Mouse (Mus musculus): ENCODE measurements around the gene Acin1. TPM values are rescaled to one million over a fixed set of nuclear protein-coding genes. Genes with fewer than 3 reads are reported as not detected.

Acin1 gene
- total and polyA plus RNA-seq, 3 experiments: 74.0 to 324 (median 118) TPM

DNA sequence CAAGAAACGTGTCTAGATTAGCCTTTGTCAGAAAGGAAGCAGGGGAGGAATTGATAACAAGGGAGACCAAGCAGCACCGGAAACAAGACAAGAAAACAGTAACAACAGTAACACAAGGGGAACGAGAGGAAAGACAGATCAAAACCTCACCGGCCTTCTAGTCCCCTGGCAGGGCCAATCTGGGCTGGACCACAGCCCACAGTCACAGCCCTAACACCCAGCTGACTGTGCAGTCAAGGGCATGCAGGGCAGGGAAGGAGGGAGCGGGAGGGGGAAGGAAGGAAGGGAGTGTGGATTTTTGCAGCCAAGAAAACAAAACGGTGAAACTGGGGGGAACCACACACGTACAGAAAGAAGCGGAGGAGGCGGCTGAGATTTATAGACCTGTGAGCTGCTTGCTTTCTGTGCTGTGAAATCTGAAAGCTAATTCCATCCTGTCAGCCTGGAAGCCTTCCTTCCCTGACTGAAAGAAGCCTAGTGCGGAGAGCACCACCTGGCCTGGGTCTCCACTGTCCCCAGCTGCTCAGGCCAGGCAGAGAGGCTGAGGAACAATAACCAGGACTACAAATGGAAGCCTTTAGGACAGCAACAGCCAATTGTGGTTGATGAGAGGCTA, 94.3 kb downstream of the Acin1 start:
- Histone ChIP-seq H3K4me1 (ENCODE audit: control insufficient read depth in 1 of 2, insufficient read depth in 2 of 2) (no peaks in the 10 kb centered on the region), H3K36me3 (replicated peaks in 1 of 2; ENCODE audit: control insufficient read depth in 1 of 2, insufficient read depth in 1 of 2, low read length in 1 of 2) (peaks cover 0 to 14% of the 10 kb centered on the region in 2 experiments), H3K9ac (ENCODE audit: insufficient read depth, low read depth) (no peak overlapping the region), H3K27ac (ENCODE audit: insufficient read depth, low read depth) (no peak overlapping the region), H3K4me3 (replicated peaks in 1 of 3; ENCODE audit: low read depth in 2 of 3, low read length in 2 of 3, poor library complexity in 1 of 3) (no peak overlapping the region), H3K9me3 (replicated peaks; ENCODE audit: low read length) (peaks cover 6% of the 10 kb centered on the region), H3K4me2 (ENCODE audit: insufficient read depth, low read depth, poor library complexity, severe bottlenecking) (no peak overlapping the region), H3K79me2 (replicated peaks; ENCODE audit: control insufficient read depth, extremely low read depth, insufficient read depth, poor library complexity, severe bottlenecking) (no peaks in the 10 kb centered on the region), H3K27me3 (replicated peaks) (no peaks in the 10 kb centered on the region)
- in situ Hi-C loops (cut with MboI; ENCODE audit: low pct_ligation_motif_present, low pct_unique_long_range_greater_than_20kb, low sequenced_read_pairs) (loop anchor here (5.0 kb wide), 1 partner anchor 45 kb away; no protein-coding TSS in a partner anchor), dilution Hi-C loops (cut with MboI; ENCODE audit: extremely low pct_ligation_motif_present, extremely low pct_unique_long_range_greater_than_20kb, low sequenced_read_pairs) (no loop called here)
- TF ChIP-seq CTCF (conservative IDR thresholded peaks at IDR 0.05 in 1 of 2, IDR thresholded peaks at IDR 0.05 in 1 of 2; ENCODE audit: low read depth in 2 of 2, low read length in 2 of 2) (no peak), NRF1 (IDR thresholded peaks at IDR 0.05; ENCODE audit: low read depth, low read length) (no peak), POLR2AphosphoS2 (IDR thresholded peaks at IDR 0.05; ENCODE audit: low read depth, low read length) (no peak), POLR2A (IDR thresholded peaks at IDR 0.05; ENCODE audit: low read depth, low read length) (no peak), MAZ (IDR thresholded peaks at IDR 0.05; ENCODE audit: low read depth, low read length) (no peak), EP300 (IDR thresholded peaks at IDR 0.05; ENCODE audit: low read length) (no peak), MAX (IDR thresholded peaks at IDR 0.05; ENCODE audit: low read length) (no peak), SIN3A (IDR thresholded peaks at IDR 0.05; ENCODE audit: low read length) (no peak), HCFC1 (IDR thresholded peaks at IDR 0.05; ENCODE audit: low read depth, low read length) (no peak), USF1 (IDR thresholded peaks at IDR 0.05; ENCODE audit: low read depth, low read length) (no peak), JUN (IDR thresholded peaks at IDR 0.05; ENCODE audit: insufficient read depth, low read depth, low read length) (no peak), MYC (IDR thresholded peaks at IDR 0.05; ENCODE audit: low read depth, low read length) (no peak), ELF1 (IDR thresholded peaks at IDR 0.05; ENCODE audit: low read depth, low read length) (no peak), CHD1 (IDR thresholded peaks at IDR 0.05; ENCODE audit: low read depth, low read length) (no peak), GABPA (IDR thresholded peaks at IDR 0.05; ENCODE audit: insufficient replicate concordance, low read depth, low read length) (no peak), MAFK (IDR thresholded peaks at IDR 0.05; ENCODE audit: insufficient replicate concordance, low read length) (no peak), ZMIZ1 (IDR thresholded peaks at IDR 0.05; ENCODE audit: low read depth, low read length) (no peak), KAT2A (IDR thresholded peaks at IDR 0.05; ENCODE audit: insufficient replicate concordance, low read length) (no peak)
- no peak for DNase-seq (ENCODE audit: extremely low read depth)

Other genes starting within 250 kb of the Acin1 start
Only the 20 nearest of the 24 such genes appear.
- gene Lrp10, start 222.8 kb downstream of the Acin1 start, total RNA-seq (2012; rRNA removed): 51.4 and 60.0 TPM in 2 replicates
- gene Lrp10, start 222.8 kb downstream of the Acin1 start, total RNA-seq (2014; rRNA removed): 27.9 and 28.7 TPM in 2 replicates
- 64.1 and 79.8 TPM in 2 replicates for gene Lrp10, start 222.8 kb downstream of the Acin1 start, polyA plus RNA-seq (2012; ENCODE audit: insufficient read length, low read depth)
- 0.08 and 0.29 TPM in 2 replicates for gene Rem2, start 210.8 kb downstream of the Acin1 start, total RNA-seq (2012; rRNA removed)
- gene Rem2, start 210.8 kb downstream of the Acin1 start, total RNA-seq (2014; rRNA removed): not detected in 2 replicates
- 0.18 TPM in 1 of 2 replicates, not detected in the other for gene Rem2, start 210.8 kb downstream of the Acin1 start, polyA plus RNA-seq (2012; ENCODE audit: insufficient read length, low read depth)
- gene Prmt5, start 169.4 kb downstream of the Acin1 start, total RNA-seq (2012; rRNA removed): 157 and 159 TPM in 2 replicates
- gene Prmt5, start 169.4 kb downstream of the Acin1 start, total RNA-seq (2014; rRNA removed): 106 and 110 TPM in 2 replicates
- gene Prmt5, start 169.4 kb downstream of the Acin1 start, polyA plus RNA-seq (2012; ENCODE audit: insufficient read length, low read depth): 185 and 206 TPM in 2 replicates
- 65.5 and 71.8 TPM in 2 replicates for gene Haus4, start 132.3 kb downstream of the Acin1 start, total RNA-seq (2012; rRNA removed)
- 88.6 and 94.3 TPM in 2 replicates for gene Haus4, start 132.3 kb downstream of the Acin1 start, total RNA-seq (2014; rRNA removed)
- 109 and 116 TPM in 2 replicates for gene Haus4, start 132.3 kb downstream of the Acin1 start, polyA plus RNA-seq (2012; ENCODE audit: insufficient read length, low read depth)
- 0.13 TPM in 1 of 2 replicates, not detected in the other for gene Ajuba, start 109.4 kb downstream of the Acin1 start, total RNA-seq (2012; rRNA removed)
- 0.09 TPM in 1 of 2 replicates, not detected in the other for gene Ajuba, start 109.4 kb downstream of the Acin1 start, total RNA-seq (2014; rRNA removed)
- gene Ajuba, start 109.4 kb downstream of the Acin1 start, polyA plus RNA-seq (2012; ENCODE audit: insufficient read length, low read depth): 0.18 and 0.34 TPM in 2 replicates
- gene 4931414P19Rik, start 80.9 kb downstream of the Acin1 start, total RNA-seq (2012; rRNA removed): 2.9 and 3.6 TPM in 2 replicates
- 1.5 TPM in 2 replicates for gene 4931414P19Rik, start 80.9 kb downstream of the Acin1 start, total RNA-seq (2014; rRNA removed)
- 2.7 and 3.8 TPM in 2 replicates for gene 4931414P19Rik, start 80.9 kb downstream of the Acin1 start, polyA plus RNA-seq (2012; ENCODE audit: insufficient read length, low read depth)
- 411 and 418 TPM in 2 replicates for gene Psmb5, start 68.9 kb downstream of the Acin1 start, total RNA-seq (2012; rRNA removed)
- 416 and 455 TPM in 2 replicates for gene Psmb5, start 68.9 kb downstream of the Acin1 start, total RNA-seq (2014; rRNA removed)
- 299 and 371 TPM in 2 replicates for gene Psmb5, start 68.9 kb downstream of the Acin1 start, polyA plus RNA-seq (2012; ENCODE audit: insufficient read length, low read depth)
- not detected in 2 replicates for gene Psmb11, start 65.5 kb downstream of the Acin1 start, total RNA-seq (2012; rRNA removed)
- gene Psmb11, start 65.5 kb downstream of the Acin1 start, total RNA-seq (2014; rRNA removed): not detected in 2 replicates
- not detected in 2 replicates for gene Psmb11, start 65.5 kb downstream of the Acin1 start, polyA plus RNA-seq (2012; ENCODE audit: insufficient read length, low read depth)
- gene Gm17606, start 46.0 kb downstream of the Acin1 start, total RNA-seq (2012; rRNA removed): not detected in 2 replicates
- gene Gm17606, start 46.0 kb downstream of the Acin1 start, total RNA-seq (2014; rRNA removed): not detected in 2 replicates
- 1.9 and 2.5 TPM in 2 replicates for gene Gm17606, start 46.0 kb downstream of the Acin1 start, polyA plus RNA-seq (2012; ENCODE audit: insufficient read length, low read depth)
- gene Cdh24, start 45.6 kb downstream of the Acin1 start, total RNA-seq (2012; rRNA removed): 1.5 and 1.6 TPM in 2 replicates
- 1.0 and 1.2 TPM in 2 replicates for gene Cdh24, start 45.6 kb downstream of the Acin1 start, total RNA-seq (2014; rRNA removed)
- 4.9 and 5.4 TPM in 2 replicates for gene Cdh24, start 45.6 kb downstream of the Acin1 start, polyA plus RNA-seq (2012; ENCODE audit: insufficient read length, low read depth)
- gene 1700123O20Rik, start 715 bp downstream of the Acin1 start, total RNA-seq (2012; rRNA removed): 33.1 and 37.4 TPM in 2 replicates
- gene 1700123O20Rik, start 715 bp downstream of the Acin1 start, total RNA-seq (2014; rRNA removed): 56.0 and 59.1 TPM in 2 replicates
- 60.7 and 63.3 TPM in 2 replicates for gene 1700123O20Rik, start 715 bp downstream of the Acin1 start, polyA plus RNA-seq (2012; ENCODE audit: insufficient read length, low read depth)
- gene Gm29776, start 11.9 kb upstream of the Acin1 start, total RNA-seq (2012; rRNA removed): not detected in 2 replicates
- gene Gm29776, start 11.9 kb upstream of the Acin1 start, total RNA-seq (2014; rRNA removed): not detected in 2 replicates
- gene Gm29776, start 11.9 kb upstream of the Acin1 start, polyA plus RNA-seq (2012; ENCODE audit: insufficient read length, low read depth): not detected in 2 replicates
- gene Cebpe, start 25.2 kb upstream of the Acin1 start, total RNA-seq (2012; rRNA removed): 0.34 TPM in 1 of 2 replicates, not detected in the other
- not detected in 2 replicates for gene Cebpe, start 25.2 kb upstream of the Acin1 start, total RNA-seq (2014; rRNA removed)
- 0.46 TPM in 1 of 2 replicates, not detected in the other for gene Cebpe, start 25.2 kb upstream of the Acin1 start, polyA plus RNA-seq (2012; ENCODE audit: insufficient read length, low read depth)
- gene Slc7a8, start 95.0 kb upstream of the Acin1 start, total RNA-seq (2012; rRNA removed): 0.08 and 0.13 TPM in 2 replicates
- gene Slc7a8, start 95.0 kb upstream of the Acin1 start, total RNA-seq (2014; rRNA removed): not detected in 2 replicates
- gene Slc7a8, start 95.0 kb upstream of the Acin1 start, polyA plus RNA-seq (2012; ENCODE audit: insufficient read length, low read depth): 0.16 and 0.17 TPM in 2 replicates
- gene Rnf212b, start 127.2 kb upstream of the Acin1 start, total RNA-seq (2012; rRNA removed): not detected in 2 replicates
- not detected in 2 replicates for gene Rnf212b, start 127.2 kb upstream of the Acin1 start, total RNA-seq (2014; rRNA removed)
- gene Rnf212b, start 127.2 kb upstream of the Acin1 start, polyA plus RNA-seq (2012; ENCODE audit: insufficient read length, low read depth): not detected in 2 replicates
- gene Homez, start 184.0 kb upstream of the Acin1 start, total RNA-seq (2012; rRNA removed): 2.3 and 3.7 TPM in 2 replicates
- 3.5 TPM in 2 replicates for gene Homez, start 184.0 kb upstream of the Acin1 start, total RNA-seq (2014; rRNA removed)
- gene Homez, start 184.0 kb upstream of the Acin1 start, polyA plus RNA-seq (2012; ENCODE audit: insufficient read length, low read depth): 2.3 and 7.2 TPM in 2 replicates
- gene Ppp1r3e, start 190.6 kb upstream of the Acin1 start, total RNA-seq (2012; rRNA removed): 1.3 and 1.6 TPM in 2 replicates
- 0.51 and 0.55 TPM in 2 replicates for gene Ppp1r3e, start 190.6 kb upstream of the Acin1 start, total RNA-seq (2014; rRNA removed)
- gene Ppp1r3e, start 190.6 kb upstream of the Acin1 start, polyA plus RNA-seq (2012; ENCODE audit: insufficient read length, low read depth): 1.2 and 1.4 TPM in 2 replicates
- gene Bcl2l2, start 196.4 kb upstream of the Acin1 start, total RNA-seq (2012; rRNA removed): 4.8 and 6.2 TPM in 2 replicates
- gene Bcl2l2, start 196.4 kb upstream of the Acin1 start, total RNA-seq (2014; rRNA removed): 0.32 and 0.50 TPM in 2 replicates
- 0.46 and 0.76 TPM in 2 replicates for gene Bcl2l2, start 196.4 kb upstream of the Acin1 start, polyA plus RNA-seq (2012; ENCODE audit: insufficient read length, low read depth)
- gene Gm20521, start 196.5 kb upstream of the Acin1 start, total RNA-seq (2012; rRNA removed): 0.13 TPM in 1 of 2 replicates, not detected in the other
- not detected in 2 replicates for gene Gm20521, start 196.5 kb upstream of the Acin1 start, total RNA-seq (2014; rRNA removed)
- not detected in 2 replicates for gene Gm20521, start 196.5 kb upstream of the Acin1 start, polyA plus RNA-seq (2012; ENCODE audit: insufficient read length, low read depth)
- gene Pabpn1, start 205.6 kb upstream of the Acin1 start, total RNA-seq (2012; rRNA removed): 56.8 and 73.7 TPM in 2 replicates
- gene Pabpn1, start 205.6 kb upstream of the Acin1 start, total RNA-seq (2014; rRNA removed): 85.5 and 88.0 TPM in 2 replicates
- gene Pabpn1, start 205.6 kb upstream of the Acin1 start, polyA plus RNA-seq (2012; ENCODE audit: insufficient read length, low read depth): 275 and 302 TPM in 2 replicates

All from CH12.LX (cell line).